Mouse (Mus musculus): ENCODE data around the gene Fbll1. TPM values are rescaled to one million over a fixed set of nuclear protein-coding genes. Genes with fewer than 3 reads are reported as not detected.

Fbll1 gene
- total RNA-seq, 2 experiments from 2014 or later: 0.32 to 0.46 TPM

DNA sequence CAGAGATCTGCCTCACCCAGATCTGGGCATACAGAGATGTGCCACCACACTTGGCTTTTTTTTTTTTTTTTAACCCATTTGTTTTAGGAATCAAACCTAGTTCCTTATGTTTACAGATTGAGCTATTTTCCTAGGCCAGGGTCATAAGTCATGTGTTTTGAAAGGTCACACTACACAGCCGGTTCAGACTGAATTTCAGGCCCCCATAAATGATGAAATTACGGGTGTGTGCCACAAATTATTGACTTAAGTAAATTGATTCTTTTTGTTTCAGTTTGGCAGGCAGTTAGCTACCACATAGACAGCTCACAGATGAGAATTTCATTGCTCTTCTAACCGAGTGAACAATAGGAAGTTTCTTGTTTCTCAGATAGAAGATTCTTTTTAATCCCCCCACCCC lies 14.7 kb downstream of the Fbll1 start:
- no peak for DNase-seq (ENCODE audit: low spot score in 2 of 2)

GRCm38 (mm10) chr11:35783038-35783437 lies 15.6 kb downstream of the Fbll1 start:
- no peak for DNase-seq (ENCODE audit: low spot score in 2 of 2)

- no peak for DNase-seq (ENCODE audit: low spot score in 2 of 2)
Observed at GRCm38 (mm10) chr11:35782444-35782843, 16.2 kb downstream of the Fbll1 start.

DNA sequence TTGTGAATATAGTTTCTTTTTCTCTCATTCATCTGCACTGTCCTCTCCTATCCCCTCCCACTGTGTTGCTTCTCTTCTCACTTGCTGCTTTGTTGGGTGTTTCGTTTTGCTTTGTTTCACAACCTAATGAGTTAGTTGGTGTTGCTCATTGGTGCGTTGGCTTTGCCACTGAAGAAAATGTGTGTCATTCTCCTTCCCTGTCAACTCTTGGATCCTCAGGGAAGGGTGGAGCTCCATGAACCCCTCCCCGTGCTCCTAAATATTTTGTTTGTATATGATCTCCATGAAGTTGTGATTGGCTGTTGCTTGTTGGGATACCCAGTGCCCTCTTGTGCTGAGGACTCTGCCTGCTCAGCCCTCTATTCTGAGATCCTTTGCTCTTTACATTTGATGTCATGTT lies 18.3 kb downstream of the Fbll1 start:
- DNase-seq (ENCODE audit: low spot score in 2 of 2): no peak

DNA sequence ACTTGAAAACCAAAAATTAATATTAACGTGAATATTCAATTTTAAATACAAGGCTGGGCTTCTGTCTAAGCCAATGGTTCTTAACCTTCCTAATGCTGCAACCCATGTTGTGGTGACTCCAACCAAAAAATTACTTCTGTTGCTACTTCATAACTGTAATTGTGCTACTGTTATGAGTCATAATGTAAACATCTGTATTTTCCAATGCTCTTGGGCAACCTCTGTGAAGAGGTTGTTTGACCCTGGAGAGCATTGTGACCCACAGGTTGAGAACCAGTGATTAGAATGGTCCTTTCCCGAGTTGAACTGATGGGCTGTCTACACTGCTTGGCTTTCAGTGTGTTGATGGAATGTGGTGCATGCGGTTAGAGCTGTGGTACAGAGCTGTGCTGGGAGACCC lies 22.2 kb downstream of the Fbll1 start:
- DNase-seq (ENCODE audit: low spot score in 2 of 2): no peak

DNA sequence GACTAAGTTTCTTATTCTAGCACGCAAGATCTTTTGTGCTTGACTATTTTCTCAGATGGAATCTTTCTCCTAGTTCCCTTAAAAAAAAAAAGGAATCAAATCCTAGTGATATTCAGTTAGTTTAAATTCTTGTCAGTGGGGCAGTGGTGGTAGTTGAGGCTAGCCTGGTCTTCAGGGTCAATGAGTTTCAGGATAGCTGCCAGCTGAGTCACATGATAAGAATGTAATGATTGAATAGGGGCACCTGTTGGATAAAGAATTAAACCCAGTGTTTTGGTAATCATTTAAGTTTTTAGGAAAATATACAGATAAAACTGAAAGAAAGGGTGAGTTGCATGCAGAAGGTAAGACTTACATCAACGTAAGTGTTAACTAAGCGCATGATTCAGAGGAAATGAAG lies 23.1 kb downstream of the Fbll1 start:
- DNase-seq (ENCODE audit: low spot score in 2 of 2): no peak

- no peak for DNase-seq (ENCODE audit: low spot score in 2 of 2)
Observed at GRCm38 (mm10) chr11:35770741-35771504, 27.8 kb downstream of the Fbll1 start.

GRCm38 (mm10) chr11:35769746-35770437 lies 28.8 kb downstream of the Fbll1 start:
- no peak for DNase-seq (ENCODE audit: low spot score in 2 of 2)

- DNase-seq (ENCODE audit: low spot score in 2 of 2): peak; percentile 85 to 86
Observed at GRCm38 (mm10) chr11:35769188-35769745, 29.4 kb downstream of the Fbll1 start, which contains the start of gene Pank3. TSS of gene Pank3 (plus strand) at chr11:35769484.

DNA sequence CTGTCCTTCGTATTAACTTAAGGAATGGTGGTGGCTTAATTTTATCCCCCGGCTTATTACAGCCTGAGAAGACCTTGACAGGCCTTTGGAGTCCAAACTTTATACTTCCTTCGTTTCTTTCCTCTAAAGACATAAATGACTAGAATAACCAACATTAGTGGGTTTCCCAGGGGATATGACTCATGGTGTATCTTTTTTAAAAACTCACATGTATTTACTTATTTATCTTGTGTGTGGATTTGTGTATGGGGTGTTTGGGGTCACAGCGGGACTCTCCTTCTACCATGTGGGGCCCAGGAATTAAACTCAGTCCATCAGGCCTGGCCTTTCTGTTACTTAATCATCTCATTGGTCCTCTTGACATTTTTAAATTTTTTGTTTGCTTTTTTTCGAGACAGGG lies 31.8 kb downstream of the Fbll1 start:
- no peak for DNase-seq (ENCODE audit: low spot score in 2 of 2)

- no peak for DNase-seq (ENCODE audit: low spot score in 2 of 2)
Observed at GRCm38 (mm10) chr11:35760627-35761003, 38.1 kb downstream of the Fbll1 start.

- DNase-seq (ENCODE audit: low spot score in 2 of 2): no peak
Observed at GRCm38 (mm10) chr11:35760001-35760626, 38.6 kb downstream of the Fbll1 start.

- no peak for DNase-seq (ENCODE audit: low spot score in 2 of 2)
Observed at GRCm38 (mm10) chr11:35756411-35757303, 42.0 kb downstream of the Fbll1 start.

- DNase-seq (ENCODE audit: low spot score in 2 of 2): no peak
Observed at GRCm38 (mm10) chr11:35755546-35755945, 43.1 kb downstream of the Fbll1 start.

DNA sequence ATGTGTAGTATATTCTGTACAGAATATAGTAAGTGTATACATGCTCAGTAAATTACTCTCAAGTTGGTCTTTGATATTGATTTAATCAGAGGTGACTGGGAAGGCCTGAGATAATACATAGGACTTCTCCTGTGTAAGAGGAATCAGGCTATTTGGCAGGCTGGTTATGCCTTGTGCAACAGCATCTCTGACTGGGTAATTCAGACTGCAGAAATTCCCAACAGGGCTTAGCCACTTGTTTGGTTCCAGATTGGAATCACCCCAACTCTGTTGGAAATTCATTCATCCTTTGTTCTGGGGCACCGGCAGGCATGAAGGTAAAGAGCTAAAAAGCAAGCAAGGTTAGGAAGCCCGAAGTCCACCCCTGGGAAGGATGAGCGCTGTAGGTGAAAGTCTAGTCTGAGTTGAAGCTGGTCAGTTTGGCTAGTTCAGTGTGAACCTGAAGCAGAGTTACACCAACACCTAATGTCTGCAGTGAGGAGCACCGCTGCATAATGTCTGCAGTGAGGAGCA lies 43.7 kb downstream of the Fbll1 start:
- DNase-seq (ENCODE audit: low spot score in 2 of 2): no peak

DNA sequence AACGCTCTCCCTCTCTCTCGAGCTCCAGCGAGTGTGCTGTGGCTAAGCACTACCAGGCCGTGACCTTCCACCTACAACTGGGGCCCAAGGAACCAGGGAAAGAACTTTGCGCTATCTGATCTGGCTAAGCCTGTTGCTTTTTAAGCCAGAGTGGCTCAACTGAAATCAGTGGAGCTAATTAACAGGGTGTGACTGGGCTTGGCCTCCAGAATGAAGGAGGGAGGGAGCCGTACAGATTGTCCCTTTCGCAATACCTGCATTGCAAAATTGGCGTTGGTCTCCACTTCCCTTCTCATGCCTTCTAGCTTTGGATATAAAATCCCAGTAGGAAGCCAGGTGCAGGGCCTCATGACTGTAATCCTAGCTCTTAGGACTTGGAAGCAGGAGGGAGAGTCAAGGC lies 48.1 kb downstream of the Fbll1 start:
- peak; percentile 33 to 37 for DNase-seq (ENCODE audit: low spot score in 2 of 2)

All from adrenal gland, adult 18-20 months (tissue).